Mouse (Mus musculus): ENCODE data around the gene Psmb7. TPM values are rescaled to one million over a fixed set of nuclear protein-coding genes. Genes with fewer than 3 reads are reported as not detected.

Psmb7 gene
- polyA plus RNA-seq, 1 experiment from 2014 or later = 274 TPM

DNA sequence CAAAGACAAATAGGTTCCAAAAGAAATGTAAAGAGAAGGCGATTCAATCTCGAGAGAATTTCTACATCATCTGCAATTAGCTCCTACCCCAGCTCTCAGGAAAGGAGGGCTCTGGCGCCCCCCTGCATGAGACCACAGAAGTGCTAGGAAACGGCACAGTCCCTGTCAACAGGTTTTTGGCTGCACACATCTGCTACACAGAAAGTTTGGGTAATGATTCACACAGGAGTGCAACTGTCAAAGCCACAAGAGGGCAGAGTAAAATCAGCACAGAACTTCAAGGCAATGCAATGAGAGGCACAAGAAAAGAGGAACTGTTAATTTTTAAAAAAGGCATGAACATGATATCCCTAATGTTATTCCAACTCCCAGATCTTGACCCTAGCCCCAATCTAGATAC, 27.8 kb downstream of the Psmb7 start:
- no peak overlapping the region for H3K4me3 ChIP-seq
- no peaks in the 10 kb centered on the region for H3K27me3 ChIP-seq
- H3K9ac ChIP-seq = no peak overlapping the region
- H3K27ac ChIP-seq = no peak overlapping the region
- ATAC-seq (ENCODE audit: insufficient number of reproducible peaks, insufficient read depth, low FRiP score, low TSS enrichment, low read depth) = no peak
- WGBS = 40% methylated on average over 4 of the region's 4 CpGs
- H3K4me2 ChIP-seq = no peak overlapping the region
- peaks cover 11% of the 10 kb centered on the region for H3K4me1 ChIP-seq
- H3K9me3 ChIP-seq = no peaks in the 10 kb centered on the region
- peaks cover 33% of the 10 kb centered on the region for H3K36me3 ChIP-seq

DNA sequence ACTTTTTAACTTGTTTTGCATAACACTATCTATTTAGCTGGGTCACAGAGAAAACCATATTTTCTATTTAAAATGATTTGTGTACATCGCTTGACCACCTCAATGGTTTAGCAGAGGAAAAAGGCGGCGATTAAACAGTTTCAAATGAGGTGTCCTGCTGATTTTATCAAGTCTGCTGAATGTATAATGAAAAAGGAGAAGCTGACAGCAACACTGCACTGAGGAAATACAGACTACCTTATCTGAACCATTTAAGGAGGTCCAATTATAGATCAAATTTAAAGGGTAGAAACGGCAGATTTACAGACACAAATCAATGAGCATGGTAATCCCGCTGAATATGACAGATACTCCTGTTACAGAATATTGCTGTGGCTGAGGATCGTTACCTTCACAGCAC, 29.4 kb downstream of the Psmb7 start:
- Histone ChIP-seq H3K27ac (no peak overlapping the region), H3K4me3 (no peak overlapping the region), H3K4me2 (no peak overlapping the region), H3K27me3 (no peaks in the 10 kb centered on the region), H3K4me1 (peaks cover 19% of the 10 kb centered on the region), H3K9ac (no peak overlapping the region), H3K9me3 (no peaks in the 10 kb centered on the region), H3K36me3 (peaks cover 41% of the 10 kb centered on the region)
- ATAC-seq (ENCODE audit: insufficient number of reproducible peaks, insufficient read depth, low FRiP score, low TSS enrichment, low read depth) = no peak
- 86% methylated on average over 6 of the region's 6 CpGs for WGBS

DNA sequence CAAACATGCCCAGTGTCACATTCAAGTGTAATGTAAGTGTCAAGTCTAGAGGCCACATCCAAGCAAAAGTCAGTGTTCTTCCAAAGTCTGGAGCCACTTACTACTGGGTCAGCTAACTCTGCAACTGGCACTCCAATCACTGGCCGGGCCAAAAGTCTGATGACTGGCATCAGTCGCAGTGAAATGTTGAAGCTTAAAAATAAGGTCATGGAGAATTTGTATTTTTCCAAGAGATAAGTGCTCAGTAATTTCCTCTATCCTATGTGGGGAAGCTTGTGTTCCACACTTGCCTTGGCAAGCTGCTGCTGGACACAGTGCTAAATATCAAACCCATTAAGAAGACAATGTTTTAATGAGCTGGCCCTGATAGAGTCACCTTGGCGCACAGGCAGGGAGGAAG, 30.3 kb downstream of the Psmb7 start:
- Histone ChIP-seq H3K36me3 (peaks cover 38% of the 10 kb centered on the region), H3K9ac (no peak overlapping the region), H3K27me3 (no peaks in the 10 kb centered on the region), H3K9me3 (no peaks in the 10 kb centered on the region), H3K4me1 (peaks cover 21% of the 10 kb centered on the region), H3K27ac (no peak overlapping the region), H3K4me3 (no peak overlapping the region), H3K4me2 (no peak overlapping the region)
- no peak for ATAC-seq (ENCODE audit: insufficient number of reproducible peaks, insufficient read depth, low FRiP score, low TSS enrichment, low read depth)
- 97% methylated on average over 3 of the region's 3 CpGs for WGBS

DNA sequence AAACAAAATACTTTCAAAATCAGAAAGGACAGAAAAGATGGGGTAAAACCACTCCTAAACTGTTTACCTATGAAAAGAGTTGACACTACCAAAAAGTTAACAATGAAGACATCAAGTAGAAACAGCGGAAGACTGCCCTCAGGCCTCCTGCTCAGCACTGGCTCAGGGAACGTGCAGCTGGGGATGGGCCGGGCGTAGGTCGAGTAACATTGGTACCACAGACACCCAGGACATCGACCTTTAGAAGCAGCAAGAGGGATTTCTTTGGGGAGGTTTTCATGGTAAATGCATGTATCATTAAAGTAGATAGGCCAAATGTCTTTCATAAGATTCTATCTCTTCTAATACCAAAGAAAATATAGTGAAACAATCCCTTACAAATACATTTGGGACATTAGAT, 31.3 kb downstream of the Psmb7 start:
- Histone ChIP-seq H3K9ac (no peak overlapping the region), H3K36me3 (peaks cover 31% of the 10 kb centered on the region), H3K9me3 (no peaks in the 10 kb centered on the region), H3K27ac (no peak overlapping the region), H3K27me3 (no peaks in the 10 kb centered on the region), H3K4me1 (peaks cover 21% of the 10 kb centered on the region), H3K4me2 (no peak overlapping the region), H3K4me3 (no peak overlapping the region)
- 84% methylated on average over 6 of the region's 6 CpGs for WGBS
- ATAC-seq (ENCODE audit: insufficient number of reproducible peaks, insufficient read depth, low FRiP score, low TSS enrichment, low read depth) = no peak

DNA sequence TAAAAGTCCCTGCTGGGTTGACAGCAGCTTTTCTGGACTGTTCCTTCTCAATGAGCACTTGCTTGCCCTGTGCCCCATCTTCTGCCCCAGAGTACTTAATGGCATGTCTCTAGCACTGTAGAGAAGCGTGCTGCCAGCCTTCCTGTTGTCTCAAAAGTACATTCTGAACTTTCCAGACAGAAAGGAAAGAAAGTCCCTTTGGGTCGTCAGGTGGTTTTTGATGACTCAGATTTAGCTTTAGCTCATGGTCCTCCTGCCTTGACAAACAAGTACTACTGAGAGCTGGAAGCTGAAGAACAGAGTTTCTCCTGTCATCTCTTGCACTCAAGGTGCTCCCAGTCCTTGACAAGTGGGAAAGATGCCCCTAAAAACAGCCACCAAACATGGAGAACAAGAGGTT, 33.7 kb downstream of the Psmb7 start:
- H3K27me3 ChIP-seq = no peaks in the 10 kb centered on the region
- H3K36me3 ChIP-seq = peaks cover 39% of the 10 kb centered on the region
- ATAC-seq (ENCODE audit: insufficient number of reproducible peaks, insufficient read depth, low FRiP score, low TSS enrichment, low read depth) = no peak
- H3K27ac ChIP-seq = no peak overlapping the region
- no peaks in the 10 kb centered on the region for H3K9me3 ChIP-seq
- no peak overlapping the region for H3K4me3 ChIP-seq
- no peak overlapping the region for H3K9ac ChIP-seq
- H3K4me2 ChIP-seq = no peak overlapping the region
- H3K4me1 ChIP-seq = peaks cover 11% of the 10 kb centered on the region
- 84% methylated on average over 2 of the region's 2 CpGs for WGBS

DNA sequence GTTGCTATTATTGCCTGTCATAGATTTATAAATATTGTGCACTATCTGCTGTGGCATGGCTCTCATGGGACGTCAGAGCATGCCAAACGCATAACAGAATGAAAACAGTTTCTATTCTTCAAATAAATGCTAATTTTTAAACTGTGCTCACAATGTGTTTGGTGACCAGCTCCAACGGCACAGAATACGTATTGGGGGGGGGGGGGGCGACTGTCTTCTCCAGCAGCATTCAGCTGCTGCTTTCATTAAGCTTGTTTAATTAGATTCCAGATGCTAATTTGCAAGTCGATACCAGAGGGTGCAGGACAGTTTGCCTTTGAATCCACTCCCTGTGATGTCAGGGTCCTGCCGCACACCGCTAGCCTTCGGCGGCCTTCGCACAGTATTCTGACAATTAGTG, 34.6 kb downstream of the Psmb7 start:
- no peak for ATAC-seq (ENCODE audit: insufficient number of reproducible peaks, insufficient read depth, low FRiP score, low TSS enrichment, low read depth)
- Histone ChIP-seq H3K4me2 (no peak overlapping the region), H3K4me1 (peaks cover 10% of the 10 kb centered on the region; the same call in 1 of the 2 replicates), H3K9me3 (no peaks in the 10 kb centered on the region), H3K9ac (no peak overlapping the region), H3K27ac (no peak overlapping the region), H3K36me3 (peaks cover 39% of the 10 kb centered on the region), H3K27me3 (no peaks in the 10 kb centered on the region), H3K4me3 (no peak overlapping the region)
- WGBS = 82% methylated on average over 11 of the region's 11 CpGs

DNA sequence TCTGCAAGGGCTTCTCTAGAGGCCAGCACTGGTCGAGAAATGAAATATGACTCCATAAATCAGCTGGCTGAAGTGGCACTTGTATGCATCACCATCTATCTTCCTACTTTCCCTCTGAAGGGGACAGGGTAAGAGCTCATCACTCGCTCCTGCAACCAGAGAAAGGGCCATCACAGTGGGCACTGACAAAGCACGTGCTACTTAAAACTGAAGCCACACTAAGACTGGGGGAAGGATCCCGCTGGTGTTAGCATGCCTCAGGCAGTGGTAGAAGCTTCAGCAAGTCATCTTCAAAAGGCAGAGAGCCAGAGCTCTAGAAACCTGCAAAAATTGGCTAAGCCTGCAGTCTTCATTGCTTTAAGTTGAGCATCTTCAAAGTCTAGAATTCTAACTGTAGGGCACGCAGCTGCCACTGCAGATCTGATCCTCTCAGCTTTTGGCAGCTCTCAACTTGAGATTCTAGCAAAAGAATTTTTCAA, 35.0 kb downstream of the Psmb7 start:
- no peak overlapping the region for H3K4me2 ChIP-seq
- no peaks in the 10 kb centered on the region for H3K9me3 ChIP-seq
- no peaks in the 10 kb centered on the region for H3K27me3 ChIP-seq
- ATAC-seq (ENCODE audit: insufficient number of reproducible peaks, insufficient read depth, low FRiP score, low TSS enrichment, low read depth) = no peak
- 0 out of 2 replicates have a peak overlapping the region, but pooled peaks have one; percentile 16 for H3K27ac ChIP-seq
- peaks cover 10% of the 10 kb centered on the region; the same call in 1 of the 2 replicates for H3K4me1 ChIP-seq
- WGBS = 72% methylated on average over 5 of the region's 5 CpGs
- H3K36me3 ChIP-seq = peaks cover 39% of the 10 kb centered on the region
- H3K4me3 ChIP-seq = no peak overlapping the region
- no peak overlapping the region for H3K9ac ChIP-seq

DNA sequence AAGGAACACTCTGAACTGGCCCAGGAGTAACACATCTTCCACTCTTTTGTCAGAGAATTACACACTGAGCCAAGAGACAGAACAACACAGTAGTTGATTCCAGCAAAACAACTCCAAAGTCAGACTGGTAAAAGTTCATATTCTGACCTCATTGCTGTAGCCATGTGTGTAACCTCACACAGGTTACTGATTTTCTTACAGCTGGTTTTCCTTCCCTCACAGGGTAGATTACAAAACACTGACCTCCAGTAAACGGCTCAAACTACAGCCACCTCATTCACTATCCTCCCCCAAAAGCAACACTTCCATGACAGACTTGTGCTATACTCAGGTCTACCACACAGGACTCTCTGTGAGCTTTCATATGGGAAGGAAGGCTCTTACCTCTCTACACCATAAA, 36.2 kb downstream of the Psmb7 start:
- no peaks in the 10 kb centered on the region for H3K9me3 ChIP-seq
- no peak overlapping the region for H3K4me3 ChIP-seq
- 80% methylated on average over 1 of the region's 1 CpGs for WGBS
- H3K9ac ChIP-seq = no peak overlapping the region
- H3K27ac ChIP-seq = no peak overlapping the region
- peaks cover 31% of the 10 kb centered on the region for H3K36me3 ChIP-seq
- no peak overlapping the region for H3K4me2 ChIP-seq
- no peak for ATAC-seq (ENCODE audit: insufficient number of reproducible peaks, insufficient read depth, low FRiP score, low TSS enrichment, low read depth)
- peaks cover 16% of the 10 kb centered on the region; the same call in 1 of the 2 replicates for H3K4me1 ChIP-seq
- no peaks in the 10 kb centered on the region for H3K27me3 ChIP-seq

DNA sequence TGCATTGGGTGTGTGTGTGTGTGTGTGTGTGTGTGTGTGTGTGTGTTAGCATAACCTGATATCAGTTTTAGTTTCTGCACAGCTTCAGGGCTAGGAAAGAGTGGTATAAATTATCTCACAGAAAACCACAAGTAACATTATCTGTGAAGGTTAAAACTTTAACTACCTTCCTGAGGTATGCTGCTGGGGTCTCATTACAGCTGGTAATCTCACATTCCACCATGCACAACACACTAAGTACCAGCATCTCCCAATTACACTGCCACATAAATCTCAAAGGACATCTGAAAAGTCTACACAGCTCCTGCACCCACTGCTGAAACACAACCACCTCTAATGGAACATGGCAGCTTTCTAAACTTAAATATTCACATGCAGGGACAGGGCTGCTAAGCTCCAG, 43.0 kb downstream of the Psmb7 start:
- H3K9me3 ChIP-seq = no peaks in the 10 kb centered on the region
- H3K27me3 ChIP-seq = no peaks in the 10 kb centered on the region
- peaks cover 11% of the 10 kb centered on the region; the same call in 1 of the 2 replicates for H3K36me3 ChIP-seq
- H3K27ac ChIP-seq = no peak overlapping the region
- no peak overlapping the region for H3K9ac ChIP-seq
- no peak overlapping the region for H3K4me3 ChIP-seq
- H3K4me1 ChIP-seq = peaks cover 6% of the 10 kb centered on the region; the same call in 1 of the 2 replicates
- no peak overlapping the region for H3K4me2 ChIP-seq
- ATAC-seq (ENCODE audit: insufficient number of reproducible peaks, insufficient read depth, low FRiP score, low TSS enrichment, low read depth) = no peak

DNA sequence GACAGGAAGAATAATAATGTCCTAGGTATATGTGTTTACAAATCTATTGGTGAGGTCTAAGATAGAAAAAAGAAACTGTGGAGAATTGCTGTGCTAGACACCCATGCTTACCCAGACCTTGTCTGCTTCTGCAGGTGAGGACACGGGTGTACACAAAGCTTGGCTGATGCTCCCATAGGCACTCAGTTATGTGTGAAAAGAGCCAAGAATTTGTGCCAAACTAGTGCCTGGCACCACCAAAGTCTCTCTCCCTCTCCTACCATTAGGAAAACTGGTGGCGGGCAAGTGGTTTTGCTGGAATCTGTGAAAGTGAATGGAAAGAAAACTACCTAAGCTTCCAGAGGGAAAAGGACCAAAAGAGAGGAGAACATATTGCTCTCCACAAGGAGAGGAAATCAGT, 45.5 kb downstream of the Psmb7 start:
- no peak for ATAC-seq (ENCODE audit: insufficient number of reproducible peaks, insufficient read depth, low FRiP score, low TSS enrichment, low read depth)
- no peak overlapping the region for H3K4me2 ChIP-seq
- H3K36me3 ChIP-seq = peaks cover 12% of the 10 kb centered on the region; the same call in 1 of the 2 replicates
- H3K4me1 ChIP-seq = peaks cover 5% of the 10 kb centered on the region; the same call in 1 of the 2 replicates
- H3K27ac ChIP-seq = no peak overlapping the region
- 96% methylated on average over 2 of the region's 2 CpGs for WGBS
- H3K27me3 ChIP-seq = no peaks in the 10 kb centered on the region
- no peak overlapping the region for H3K4me3 ChIP-seq
- H3K9me3 ChIP-seq = no peaks in the 10 kb centered on the region
- H3K9ac ChIP-seq = no peak overlapping the region

DNA sequence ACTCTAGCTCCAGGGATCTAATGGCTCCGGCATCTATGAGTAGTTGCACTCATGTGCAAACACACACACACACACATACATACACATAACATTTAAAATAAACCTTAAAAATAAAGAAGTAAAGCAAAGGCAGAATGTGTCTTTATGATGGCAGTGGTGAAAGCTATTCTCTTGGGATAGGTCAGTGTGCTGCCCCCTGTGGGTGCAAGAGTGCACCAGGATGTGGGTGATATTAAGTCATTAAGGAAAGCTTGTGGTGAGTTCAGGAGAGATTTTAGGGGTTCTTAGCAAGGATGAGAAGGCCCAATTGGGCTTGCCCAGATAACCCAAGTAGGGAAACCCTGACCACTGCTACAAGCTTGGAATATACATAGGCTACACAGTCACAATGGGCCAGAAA, 46.0 kb downstream of the Psmb7 start:
- no peak overlapping the region for H3K4me2 ChIP-seq
- no peak for ATAC-seq (ENCODE audit: insufficient number of reproducible peaks, insufficient read depth, low FRiP score, low TSS enrichment, low read depth)
- H3K27me3 ChIP-seq = no peaks in the 10 kb centered on the region
- H3K9ac ChIP-seq = no peak overlapping the region
- H3K27ac ChIP-seq = no peak overlapping the region
- H3K36me3 ChIP-seq = peaks cover 12% of the 10 kb centered on the region; the same call in 1 of the 2 replicates
- H3K4me1 ChIP-seq = peaks cover 4% of the 10 kb centered on the region; the same call in 1 of the 2 replicates
- H3K9me3 ChIP-seq = no peaks in the 10 kb centered on the region
- no peak overlapping the region for H3K4me3 ChIP-seq
- WGBS = 98% methylated on average over 1 of the region's 1 CpGs

DNA sequence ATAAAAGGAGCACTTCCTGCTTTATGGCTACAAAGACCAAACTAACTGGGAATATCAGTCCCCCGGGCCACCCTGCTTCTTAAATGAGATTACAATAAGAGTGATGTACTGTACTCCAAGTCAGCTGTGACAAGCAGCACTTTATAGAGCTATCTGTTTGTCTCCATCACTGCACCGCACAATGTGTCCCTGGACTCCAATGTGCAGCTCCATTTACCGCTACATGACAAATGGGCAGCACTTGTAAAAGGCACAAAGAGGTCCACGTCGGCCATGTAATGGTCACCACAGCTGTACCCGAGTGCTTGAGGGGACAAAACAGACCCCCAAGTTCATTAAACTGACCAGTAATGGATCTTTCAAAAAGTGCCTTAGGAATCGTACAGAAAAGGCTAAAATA, 49.0 kb downstream of the Psmb7 start:
- no peak for ATAC-seq (ENCODE audit: insufficient number of reproducible peaks, insufficient read depth, low FRiP score, low TSS enrichment, low read depth)
- Histone ChIP-seq H3K36me3 (peaks cover 24% of the 10 kb centered on the region), H3K4me2 (no peak overlapping the region), H3K27me3 (no peaks in the 10 kb centered on the region), H3K9me3 (no peaks in the 10 kb centered on the region), H3K4me3 (no peak overlapping the region), H3K4me1 (peaks cover 8% of the 10 kb centered on the region; the same call in 1 of the 2 replicates), H3K27ac (no peak overlapping the region), H3K9ac (no peak overlapping the region)
- WGBS = 87% methylated on average over 7 of the region's 7 CpGs

All from embryonic facial prominence, embryonic 13.5 days (tissue).